Mouse (Mus musculus): ENCODE measurements at regions not wholly inside any gene's neighbourhood (a gene's known extent, or its start where the extent isn't known, plus 50 kb on each side); places are given as distances from the start of the nearest gene placed in this dataset.

DNA sequence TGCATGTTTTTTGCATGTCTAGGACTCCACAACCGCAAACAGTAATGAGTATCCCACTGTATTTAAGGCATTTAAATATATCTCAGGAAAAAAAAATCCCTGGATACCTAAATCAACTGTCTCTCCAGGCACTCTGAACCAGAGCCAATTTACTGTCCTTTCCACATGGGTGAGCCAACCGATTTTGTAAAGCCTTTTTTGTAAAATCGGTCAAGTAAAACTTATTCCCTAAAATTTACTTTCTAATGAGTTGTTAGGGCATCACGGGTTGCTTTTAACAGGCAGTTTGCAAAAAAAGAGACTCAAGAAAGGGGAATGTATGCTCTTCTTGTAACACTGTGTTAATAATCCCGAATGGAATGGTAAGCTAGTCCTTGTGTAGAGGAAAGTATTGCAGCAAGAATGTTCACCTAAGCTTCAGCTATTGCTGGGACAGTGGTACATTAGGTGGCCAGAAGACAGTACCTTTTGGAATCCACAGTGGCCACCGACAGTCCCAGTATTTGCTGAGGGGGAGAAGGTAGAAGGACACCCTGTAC is 496.4 kb downstream of the Cntnap4 start:
- no peaks in the 10 kb centered on the region for H3K9me3 ChIP-seq
- H3K4me2 ChIP-seq (replicated peaks) = no peak overlapping the region
- no peaks in the 10 kb centered on the region for H3K36me3 ChIP-seq
- no peaks in the 10 kb centered on the region for H3K4me1 ChIP-seq (replicated peaks)
- no peaks in the 10 kb centered on the region for H3K27me3 ChIP-seq
- 57% methylated on average over 6 of the region's 6 CpGs for WGBS
- no peak overlapping the region for H3K4me3 ChIP-seq (replicated peaks)
- no peak overlapping the region for H3K27ac ChIP-seq
- no peak overlapping the region for H3K9ac ChIP-seq (replicated peaks)
- ATAC-seq = no peak

DNA sequence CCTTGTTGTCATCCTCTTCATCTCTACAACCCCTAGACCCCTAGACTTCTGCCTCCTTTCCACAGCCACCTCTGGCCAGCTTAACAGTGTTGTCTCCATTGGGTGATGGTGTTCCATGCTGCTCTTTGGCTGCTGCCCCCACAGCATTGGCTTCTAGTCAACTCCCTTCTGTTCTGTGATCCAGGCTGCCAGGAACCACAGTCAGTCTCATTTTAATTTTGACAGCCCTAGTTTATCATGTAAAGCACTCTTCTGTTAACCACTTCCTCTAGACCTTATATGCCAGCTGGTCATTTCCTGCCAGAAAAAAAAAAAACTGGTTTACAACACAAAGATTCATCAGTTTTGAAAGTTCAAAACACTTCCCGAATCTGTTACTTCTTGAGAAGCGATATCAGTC is 514.1 kb downstream of the Cntnap4 start:
- H3K27ac ChIP-seq = no peak overlapping the region
- no peaks in the 10 kb centered on the region for H3K4me1 ChIP-seq (replicated peaks)
- no peak overlapping the region for H3K9ac ChIP-seq (replicated peaks)
- H3K9me3 ChIP-seq = no peaks in the 10 kb centered on the region
- WGBS = 89% methylated on average over 2 of the region's 2 CpGs
- H3K4me3 ChIP-seq (replicated peaks) = no peak overlapping the region
- H3K27me3 ChIP-seq = no peaks in the 10 kb centered on the region
- no peak for ATAC-seq
- no peaks in the 10 kb centered on the region for H3K36me3 ChIP-seq
- H3K4me2 ChIP-seq (replicated peaks) = no peak overlapping the region

DNA sequence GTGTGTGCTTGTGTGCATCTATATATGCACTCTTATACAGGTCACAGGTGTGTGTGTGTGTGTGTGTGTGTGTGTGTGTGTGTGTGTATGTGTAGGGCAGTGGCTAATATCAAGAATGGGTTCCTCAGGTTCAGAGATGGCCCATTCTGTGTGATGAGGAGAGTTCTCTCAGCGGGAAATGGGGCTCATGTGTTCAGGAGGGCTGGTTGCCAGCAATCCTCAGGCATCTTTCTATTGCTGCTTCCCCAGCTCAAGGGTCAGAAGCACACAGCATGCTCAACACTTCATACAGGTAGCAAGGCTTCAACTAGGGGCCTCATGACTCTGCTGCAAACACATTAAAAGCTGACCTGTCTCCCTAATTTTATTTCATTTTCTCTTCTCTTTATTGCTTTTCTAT is 517.7 kb downstream of the Cntnap4 start:
- Histone ChIP-seq H3K27ac (no peak overlapping the region), H3K36me3 (no peaks in the 10 kb centered on the region), H3K9me3 (no peaks in the 10 kb centered on the region), H3K4me3 (replicated peaks) (no peak overlapping the region), H3K9ac (replicated peaks) (no peak overlapping the region), H3K4me1 (replicated peaks) (no peaks in the 10 kb centered on the region), H3K27me3 (no peaks in the 10 kb centered on the region), H3K4me2 (replicated peaks) (no peak overlapping the region)
- no peak for ATAC-seq
- 71% methylated on average over 1 of the region's 1 CpGs for WGBS

DNA sequence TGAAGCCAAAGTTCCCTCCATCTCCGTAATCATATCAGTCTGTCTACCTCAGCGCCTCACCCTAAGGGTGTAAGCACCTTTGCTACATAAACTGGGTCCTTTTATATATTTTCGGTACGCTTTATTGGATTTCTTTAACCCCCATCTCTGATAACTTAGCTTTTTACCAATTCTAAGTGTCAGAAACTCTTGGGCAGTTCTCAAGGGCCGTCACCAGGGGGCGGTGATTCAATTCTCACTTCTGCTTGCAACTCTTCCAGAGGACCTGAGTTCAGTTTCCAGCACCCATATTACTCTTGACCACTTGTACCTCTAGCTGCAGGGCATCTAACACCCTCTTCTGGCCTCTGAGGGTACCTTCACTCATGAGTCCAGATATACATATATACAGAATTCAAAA is 523.7 kb upstream of the Mon1b start:
- 72% methylated on average over 6 of the region's 6 CpGs for WGBS

DNA sequence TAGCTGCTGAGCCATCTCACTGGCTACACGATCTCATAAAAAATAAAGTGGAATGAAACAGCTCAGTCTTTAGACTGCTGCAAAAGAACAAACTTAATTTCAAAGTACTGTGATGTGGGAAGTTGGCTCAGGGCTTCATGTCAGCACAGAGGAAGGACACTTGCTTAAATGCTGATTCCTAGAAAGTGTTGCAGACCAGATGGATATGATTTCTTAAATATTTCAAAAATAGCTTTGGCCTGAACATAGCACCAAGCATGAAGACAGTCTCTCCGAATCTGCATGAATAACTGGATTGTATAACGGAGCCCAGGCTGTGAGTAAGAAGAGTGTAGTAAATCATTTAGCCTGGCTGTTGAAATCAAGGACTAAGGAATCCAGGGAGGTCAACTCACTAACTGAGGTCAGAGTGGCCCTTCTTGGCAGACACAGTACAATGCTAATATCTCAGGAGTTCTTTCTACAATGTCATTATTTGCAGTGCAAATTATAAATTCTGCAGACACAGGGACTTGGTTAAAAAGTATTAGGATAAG is 521.2 kb upstream of the Mon1b start:
- WGBS = 86% methylated on average over 3 of the region's 3 CpGs
- Histone ChIP-seq H3K9me3 (0 out of 2 replicates have a peak, but pooled peaks cover 3% of the 10 kb centered on the region), H3K27ac (no peak overlapping the region), H3K36me3 (no peaks in the 10 kb centered on the region), H3K4me2 (replicated peaks) (no peak overlapping the region), H3K9ac (replicated peaks) (no peak overlapping the region), H3K4me3 (replicated peaks) (no peak overlapping the region), H3K27me3 (no peaks in the 10 kb centered on the region), H3K4me1 (replicated peaks) (no peaks in the 10 kb centered on the region)
- ATAC-seq = no peak

More for the DNA sequence above, 523.7 kb upstream of the Mon1b start:
- no peak overlapping the region for H3K9ac ChIP-seq (replicated peaks)
- H3K4me1 ChIP-seq (replicated peaks) = no peaks in the 10 kb centered on the region
- no peak overlapping the region for H3K4me3 ChIP-seq (replicated peaks)
- no peak overlapping the region for H3K4me2 ChIP-seq (replicated peaks)
- H3K27ac ChIP-seq = no peak overlapping the region
- ATAC-seq = no peak
- no peaks in the 10 kb centered on the region for H3K27me3 ChIP-seq
- no peaks in the 10 kb centered on the region for H3K36me3 ChIP-seq
- 0 out of 2 replicates have a peak, but pooled peaks cover 3% of the 10 kb centered on the region for H3K9me3 ChIP-seq

DNA sequence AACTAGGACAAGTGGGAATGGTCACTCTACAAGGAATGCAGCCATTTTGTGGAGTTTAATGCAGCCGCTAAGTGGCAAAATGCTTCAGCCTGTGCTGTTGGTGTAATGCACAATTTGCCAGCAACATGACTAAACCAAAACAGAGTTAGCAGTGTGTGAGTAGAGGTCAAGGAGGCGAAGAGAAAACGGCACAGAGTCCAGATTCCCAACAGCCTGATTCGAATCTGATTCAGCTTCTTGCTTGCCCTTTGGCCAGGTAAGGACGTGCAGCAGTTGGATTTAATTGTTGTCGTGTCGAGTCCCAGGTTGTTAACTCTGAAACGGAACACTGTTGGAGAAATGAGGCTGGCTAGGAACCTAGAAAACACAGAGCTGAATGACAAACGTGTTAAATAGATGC is 518.1 kb upstream of the Mon1b start:
- ATAC-seq = no peak
- Histone ChIP-seq H3K9me3 (0 out of 2 replicates have a peak, but pooled peaks cover under 1% of the 10 kb centered on the region), H3K4me1 (replicated peaks) (no peaks in the 10 kb centered on the region), H3K9ac (replicated peaks) (no peak overlapping the region), H3K4me3 (replicated peaks) (no peak overlapping the region), H3K27me3 (no peaks in the 10 kb centered on the region), H3K36me3 (no peaks in the 10 kb centered on the region), H3K27ac (no peak overlapping the region), H3K4me2 (replicated peaks) (no peak overlapping the region)
- WGBS = 86% methylated on average over 9 of the region's 9 CpGs

DNA sequence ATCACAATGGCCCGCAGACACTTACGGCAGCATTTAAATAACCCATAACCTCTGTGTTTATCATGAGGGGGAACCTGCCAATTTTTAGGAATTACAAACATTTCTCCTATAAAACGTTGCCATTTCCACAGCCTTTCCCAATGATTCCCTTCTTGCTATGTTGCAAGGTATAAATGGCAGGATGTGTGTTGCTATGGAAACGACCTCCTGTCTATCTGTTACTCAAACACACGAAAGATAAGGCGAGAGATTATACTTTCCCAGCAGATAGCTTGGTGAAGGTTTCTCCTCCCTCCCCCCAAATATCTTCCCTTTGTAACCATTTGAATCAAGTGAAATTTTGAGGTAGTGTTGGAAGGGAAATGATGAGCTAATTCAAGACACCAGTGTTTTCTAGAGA is 509.8 kb upstream of the Mon1b start:
- no peak overlapping the region for H3K27ac ChIP-seq
- H3K9ac ChIP-seq (replicated peaks) = no peak overlapping the region
- H3K36me3 ChIP-seq = no peaks in the 10 kb centered on the region
- H3K4me3 ChIP-seq (replicated peaks) = no peak overlapping the region
- no peaks in the 10 kb centered on the region for H3K4me1 ChIP-seq (replicated peaks)
- H3K9me3 ChIP-seq = no peaks in the 10 kb centered on the region
- H3K27me3 ChIP-seq = no peaks in the 10 kb centered on the region
- WGBS = 72% methylated on average over 6 of the region's 6 CpGs
- ATAC-seq = no peak
- H3K4me2 ChIP-seq (replicated peaks) = no peak overlapping the region

DNA sequence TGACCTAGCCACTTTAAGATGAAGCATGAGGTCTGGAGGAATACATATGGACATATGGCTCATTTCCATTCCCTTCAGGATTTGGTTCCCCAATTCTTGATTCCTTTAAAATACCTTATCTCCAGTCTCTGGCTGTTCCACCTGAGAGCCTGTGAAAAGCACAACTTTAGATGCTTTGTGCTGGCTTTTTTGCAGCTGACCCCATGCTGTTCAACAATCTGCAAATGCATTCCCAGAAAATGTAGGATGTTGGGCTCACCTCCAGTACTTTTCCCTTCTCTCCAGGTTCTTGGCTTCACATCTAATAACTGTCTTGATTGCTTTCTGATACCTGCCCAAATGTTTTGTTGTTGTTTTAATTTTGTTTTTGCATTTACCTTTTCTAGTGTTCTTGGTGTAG is 498.0 kb upstream of the Mon1b start:
- H3K27me3 ChIP-seq = no peaks in the 10 kb centered on the region
- H3K9ac ChIP-seq (replicated peaks) = no peak overlapping the region
- no peaks in the 10 kb centered on the region for H3K9me3 ChIP-seq
- H3K4me1 ChIP-seq (replicated peaks) = no peaks in the 10 kb centered on the region
- H3K36me3 ChIP-seq = no peaks in the 10 kb centered on the region
- H3K4me3 ChIP-seq (replicated peaks) = no peak overlapping the region
- no peak overlapping the region for H3K27ac ChIP-seq
- no peak overlapping the region for H3K4me2 ChIP-seq (replicated peaks)
- no peak for ATAC-seq

DNA sequence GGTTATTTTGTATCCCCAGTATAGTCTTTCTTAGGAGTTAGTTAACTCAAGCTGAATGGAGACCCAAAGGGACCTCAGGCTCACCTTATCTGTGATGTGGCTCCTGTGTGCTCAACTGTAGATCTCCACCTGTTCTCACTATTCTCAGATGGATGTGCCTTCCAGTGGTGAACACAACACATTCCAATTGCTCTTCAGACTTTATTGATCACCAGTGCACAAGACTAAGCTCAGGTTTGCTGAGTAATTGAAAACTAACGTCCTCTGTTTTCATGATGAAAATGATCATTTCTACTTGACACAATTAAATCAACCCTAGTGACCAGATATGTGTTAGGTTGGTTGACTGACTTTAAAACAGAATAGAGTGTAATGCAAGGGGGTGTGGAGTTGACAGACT is 495.4 kb upstream of the Mon1b start:
- H3K27ac ChIP-seq = no peak overlapping the region
- no peaks in the 10 kb centered on the region for H3K4me1 ChIP-seq (replicated peaks)
- H3K9ac ChIP-seq (replicated peaks) = no peak overlapping the region
- no peak overlapping the region for H3K4me3 ChIP-seq (replicated peaks)
- WGBS = 90% methylated on average over 1 of the region's 1 CpGs
- H3K9me3 ChIP-seq = no peaks in the 10 kb centered on the region
- no peak for ATAC-seq
- no peaks in the 10 kb centered on the region for H3K36me3 ChIP-seq
- H3K4me2 ChIP-seq (replicated peaks) = no peak overlapping the region
- no peaks in the 10 kb centered on the region for H3K27me3 ChIP-seq

DNA sequence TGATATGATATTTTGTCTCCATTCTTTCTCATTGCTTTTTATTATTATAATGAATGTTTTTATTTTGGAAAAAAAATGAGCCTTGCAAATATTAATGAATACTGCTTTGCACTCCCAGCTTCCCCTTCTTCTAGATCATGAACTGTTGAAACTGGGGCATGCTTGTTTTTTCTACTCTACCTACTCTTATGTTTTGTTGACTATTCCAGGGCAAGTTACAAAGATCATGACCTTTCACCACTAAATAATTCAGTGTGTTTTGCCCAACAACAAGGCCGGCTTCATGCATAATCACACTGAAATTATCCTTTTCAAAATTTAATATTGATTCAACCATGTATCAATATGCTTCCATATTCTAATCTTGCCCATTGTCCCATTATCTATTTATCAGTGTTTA is 494.3 kb upstream of the Mon1b start:
- 87% methylated on average over 1 of the region's 1 CpGs for WGBS

DNA sequence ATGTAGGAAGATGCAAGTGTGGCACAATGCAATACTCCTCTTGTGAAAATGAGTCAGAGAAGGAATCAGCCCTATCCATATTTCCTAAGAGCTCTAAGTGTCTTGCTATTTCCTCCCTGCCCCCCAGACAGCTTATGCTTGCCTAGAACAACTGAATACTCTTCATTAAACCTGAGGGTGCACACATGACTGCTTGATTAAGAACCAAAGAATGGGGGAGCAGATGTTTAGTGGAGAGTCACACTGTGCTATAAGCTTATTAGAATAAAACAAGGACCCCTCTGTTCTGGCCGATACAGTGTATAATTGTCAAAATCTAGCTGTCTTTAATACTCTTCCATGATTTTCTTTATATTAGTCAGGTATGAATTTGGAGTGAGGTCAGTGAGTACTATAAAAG is 458.8 kb upstream of the Mon1b start:
- no peak overlapping the region for H3K4me2 ChIP-seq (replicated peaks)
- WGBS = 38% methylated on average over 1 of the region's 1 CpGs
- H3K27me3 ChIP-seq = no peaks in the 10 kb centered on the region
- H3K9me3 ChIP-seq = no peaks in the 10 kb centered on the region
- no peak overlapping the region for H3K9ac ChIP-seq (replicated peaks)
- no peaks in the 10 kb centered on the region for H3K36me3 ChIP-seq
- 0 out of 2 replicates have a peak overlapping the region, but pooled peaks have one; percentile 36 for H3K27ac ChIP-seq
- ATAC-seq = peak; percentile 81
- H3K4me3 ChIP-seq (replicated peaks) = no peak overlapping the region
- H3K4me1 ChIP-seq (replicated peaks) = peaks cover 10% of the 10 kb centered on the region; the same call in 1 of the 2 replicates

More for the DNA sequence above, 494.3 kb upstream of the Mon1b start:
- H3K4me2 ChIP-seq (replicated peaks) = no peak overlapping the region
- no peaks in the 10 kb centered on the region for H3K36me3 ChIP-seq
- H3K9me3 ChIP-seq = no peaks in the 10 kb centered on the region
- H3K9ac ChIP-seq (replicated peaks) = no peak overlapping the region
- no peak for ATAC-seq
- no peaks in the 10 kb centered on the region for H3K27me3 ChIP-seq
- H3K4me3 ChIP-seq (replicated peaks) = no peak overlapping the region
- H3K27ac ChIP-seq = no peak overlapping the region
- H3K4me1 ChIP-seq (replicated peaks) = no peaks in the 10 kb centered on the region

DNA sequence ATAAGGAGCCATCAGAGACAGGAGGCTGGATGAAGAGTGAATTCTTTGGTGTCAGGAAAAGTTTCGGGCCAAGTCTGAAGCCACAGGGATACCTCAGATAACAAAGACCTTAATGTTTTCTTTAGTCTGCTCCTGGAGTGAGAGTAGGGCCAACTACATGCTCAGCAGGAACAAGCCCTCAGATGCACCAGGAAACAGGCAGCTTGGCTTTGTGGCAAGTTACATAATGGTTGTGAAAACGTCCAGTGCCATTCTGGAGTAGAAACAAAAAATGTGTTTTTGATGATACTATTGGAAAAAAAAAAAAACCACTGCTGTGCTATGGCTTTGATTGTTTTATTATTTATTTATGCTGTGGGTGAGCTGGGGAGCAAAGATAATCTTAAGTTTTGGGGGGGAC is 452.2 kb upstream of the Mon1b start:
- no peaks in the 10 kb centered on the region for H3K27me3 ChIP-seq
- no peak for ATAC-seq
- H3K4me2 ChIP-seq (replicated peaks) = no peak overlapping the region
- WGBS = 23% methylated on average over 2 of the region's 2 CpGs
- no peaks in the 10 kb centered on the region for H3K9me3 ChIP-seq
- no peak overlapping the region for H3K27ac ChIP-seq
- no peaks in the 10 kb centered on the region for H3K36me3 ChIP-seq
- H3K9ac ChIP-seq (replicated peaks) = no peak overlapping the region
- no peak overlapping the region for H3K4me3 ChIP-seq (replicated peaks)
- no peaks in the 10 kb centered on the region for H3K4me1 ChIP-seq (replicated peaks)

DNA sequence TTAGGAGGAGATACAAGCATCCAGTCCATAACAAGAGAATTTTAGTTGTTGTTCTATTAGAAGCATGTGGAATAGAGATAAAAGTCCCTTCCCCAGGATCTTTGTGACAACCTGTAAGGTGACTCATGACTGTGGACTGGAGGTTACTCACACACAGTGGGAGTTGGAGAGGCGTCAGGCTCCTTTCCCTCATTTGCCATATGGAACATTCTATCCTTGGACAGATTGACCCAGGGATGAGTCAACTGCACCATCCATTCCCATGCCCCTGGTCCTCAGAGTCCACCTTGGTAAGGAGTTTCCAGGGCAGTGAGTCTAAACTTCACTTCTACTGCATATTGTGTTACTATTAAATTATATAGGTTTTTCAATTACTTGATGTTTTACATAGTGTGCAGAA is 444.9 kb upstream of the Mon1b start:
- H3K36me3 ChIP-seq = no peaks in the 10 kb centered on the region

More for the DNA sequence above, 444.9 kb upstream of the Mon1b start:
- 88% methylated on average over 1 of the region's 1 CpGs for WGBS
- no peak for ATAC-seq
- Histone ChIP-seq H3K4me2 (replicated peaks) (no peak overlapping the region), H3K27ac (no peak overlapping the region), H3K4me1 (replicated peaks) (no peaks in the 10 kb centered on the region), H3K9ac (replicated peaks) (no peak overlapping the region), H3K4me3 (replicated peaks) (no peak overlapping the region), H3K27me3 (no peaks in the 10 kb centered on the region), H3K9me3 (no peaks in the 10 kb centered on the region)

All from midbrain, embryonic 13.5 days (tissue).